Mouse (Mus musculus) left cerebral cortex, adult 8-10 months (tissue): ENCODE measurements around the gene Ceacam3. TPM values are rescaled to one million over a fixed set of nuclear protein-coding genes. Genes with fewer than 3 reads are reported as not detected.
"Not testable (repeated sequence)": the region's sequence is repeated elsewhere in the genome, so short reads cannot be mapped to it uniquely, and the experiment has no call there.

Experiments used
- DNase-seq, 2 experiments: peaks; one replicate each; pipeline ENCODE4 v3.0.0; 2022; ENCODE audit warnings: low spot score in 2 of 2
- total RNA-seq, 4 experiments: library from RNA; stranded (reverse); gene quantifications; 2 replicates each; pipeline ENCODE4 v1.2.4; 2022

The Ceacam3 gene
- total RNA-seq: not detected

DNA sequence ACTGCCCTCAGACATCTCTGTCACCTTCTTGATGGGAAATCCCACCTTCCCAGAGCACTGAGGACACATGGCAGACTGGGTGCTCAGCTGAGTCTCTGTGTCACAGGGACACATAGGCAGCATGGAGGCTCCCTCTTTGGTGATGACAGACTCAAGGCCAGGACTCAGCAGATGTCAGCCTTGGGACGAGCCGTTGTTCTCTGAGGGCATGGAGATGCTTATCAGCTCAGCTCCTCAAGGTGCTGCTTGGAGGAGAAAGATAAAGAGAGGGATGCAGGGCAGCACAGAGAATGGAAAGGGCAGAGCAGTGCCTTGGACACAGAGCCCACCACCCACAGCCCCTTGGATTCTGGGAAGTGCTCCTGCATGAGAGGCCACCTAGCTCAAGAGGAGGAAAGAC, at the start of gene Ceacam3:
Gene Ceacam3, plus strand, starts transcription at position 352 of the 400 bp plus-strand sequence.
- DNase-seq: no peak

DNA sequence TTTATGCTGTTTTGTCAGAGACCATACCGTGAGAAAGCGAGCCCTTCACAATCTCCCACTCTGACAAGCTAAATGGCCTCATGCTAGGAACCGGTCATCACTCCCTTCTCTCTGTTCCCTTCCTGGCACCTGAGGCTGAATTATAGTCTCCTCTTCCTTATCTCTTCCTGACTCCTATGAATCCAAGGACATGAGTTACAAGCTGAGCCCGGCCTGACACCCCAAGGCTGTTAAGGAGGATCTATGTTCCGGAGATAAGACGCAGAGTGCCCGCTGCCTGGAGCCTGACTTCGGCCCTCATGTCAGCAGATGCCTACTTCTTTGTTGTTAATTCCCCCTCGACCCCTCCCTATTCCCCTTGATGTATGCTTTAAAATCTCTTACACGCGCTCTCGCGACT, 48.5 kb upstream of the Ceacam3 start:
- not testable (repeated sequence) for DNase-seq

DNA sequence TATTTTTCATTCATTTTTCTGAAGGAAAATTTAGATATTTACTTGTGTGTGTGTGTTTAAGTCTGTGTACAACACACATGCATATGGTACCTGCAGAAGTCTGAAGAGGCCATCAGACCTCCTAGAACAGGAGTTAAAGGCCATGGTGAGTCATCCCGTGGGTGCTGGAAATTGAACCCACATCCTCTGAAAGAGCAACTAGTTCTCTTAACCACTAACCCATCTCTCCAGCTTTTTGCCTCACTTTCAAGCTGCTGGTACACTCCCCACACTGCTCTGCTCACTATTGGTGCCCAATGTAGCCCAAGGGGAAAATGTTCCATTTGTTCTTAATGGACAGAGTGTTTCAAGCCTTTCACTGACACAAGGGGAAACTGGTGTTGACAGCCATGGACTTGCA, 14.8 kb upstream of the Ceacam3 start:
- no peak for DNase-seq

DNA sequence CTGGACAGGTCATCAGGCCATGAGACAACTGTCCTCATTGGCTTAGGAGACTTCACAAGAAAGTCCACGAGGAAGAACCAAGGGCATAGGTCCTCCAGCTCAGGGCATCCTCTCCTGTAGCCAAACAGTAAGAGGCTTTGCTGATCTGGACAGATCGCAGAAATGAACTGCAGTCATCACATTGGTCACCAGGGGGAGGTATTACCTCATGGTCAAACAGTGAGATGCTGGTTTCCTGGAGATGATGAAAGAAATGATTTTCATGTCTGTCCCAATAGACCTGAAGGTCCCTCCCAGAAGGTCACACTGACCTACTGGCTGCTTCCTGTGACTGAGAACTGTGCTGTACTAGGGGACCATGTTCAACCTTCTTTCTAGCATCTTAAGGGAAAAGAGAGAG, 5.6 kb downstream of the Ceacam3 start:
- no peak for DNase-seq

DNA sequence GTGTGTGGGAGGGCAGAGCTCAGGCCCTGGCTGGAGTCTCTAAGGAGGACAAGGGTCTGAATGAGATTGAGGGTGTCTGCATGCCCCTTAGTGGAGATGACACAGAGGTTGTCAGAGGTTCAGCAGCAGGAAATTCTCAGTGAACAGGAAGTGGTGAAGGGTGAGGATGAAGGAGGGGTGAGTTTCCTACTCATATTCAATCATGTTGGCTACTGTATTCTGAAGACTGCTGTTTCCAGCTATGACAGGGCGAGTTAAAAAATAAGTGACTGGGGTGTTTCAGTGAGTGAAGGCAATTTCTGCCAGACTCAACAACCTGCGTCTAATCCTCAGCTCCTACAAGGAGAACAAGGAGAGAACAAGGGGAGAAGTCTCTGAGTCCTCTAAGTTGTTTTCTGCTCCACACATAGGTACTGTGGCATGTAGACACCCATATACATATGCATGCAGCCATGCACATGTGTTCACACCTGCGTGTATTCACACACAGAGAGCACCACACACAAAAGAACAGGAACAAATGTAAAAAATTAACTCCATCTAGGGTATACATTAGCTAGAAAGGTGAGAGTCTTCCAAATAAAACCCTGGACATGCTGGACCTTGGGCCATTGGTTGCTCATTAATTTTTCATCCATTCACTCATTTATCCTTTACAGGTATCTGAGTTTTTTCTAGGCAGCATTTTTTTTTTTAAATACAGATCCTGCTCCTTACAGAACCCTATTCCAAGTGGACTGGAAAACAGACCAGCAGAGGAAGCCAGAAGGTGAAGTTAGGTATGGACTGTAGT, 7.0 kb downstream of the Ceacam3 start:
- DNase-seq: no peak

DNA sequence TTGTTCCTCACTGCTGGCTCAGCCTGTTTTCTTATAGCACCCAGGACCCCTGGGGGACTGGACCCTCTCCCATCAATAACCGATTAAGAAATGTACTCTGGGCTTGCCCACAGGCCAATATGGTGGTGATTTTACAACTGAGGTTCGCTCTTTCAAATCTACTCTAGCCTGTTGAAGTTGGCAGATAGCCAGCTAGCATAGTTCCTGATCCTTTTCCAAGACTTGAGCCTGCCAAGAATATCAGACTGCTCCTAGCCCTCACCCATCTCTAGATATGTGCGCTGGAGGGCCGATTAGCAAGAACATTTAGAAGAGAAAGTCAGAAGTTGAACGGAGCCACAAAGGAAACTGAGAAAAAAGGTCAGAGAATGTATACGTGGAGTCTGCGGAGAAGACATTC, 8.9 kb downstream of the Ceacam3 start:
- DNase-seq: no peak

DNA sequence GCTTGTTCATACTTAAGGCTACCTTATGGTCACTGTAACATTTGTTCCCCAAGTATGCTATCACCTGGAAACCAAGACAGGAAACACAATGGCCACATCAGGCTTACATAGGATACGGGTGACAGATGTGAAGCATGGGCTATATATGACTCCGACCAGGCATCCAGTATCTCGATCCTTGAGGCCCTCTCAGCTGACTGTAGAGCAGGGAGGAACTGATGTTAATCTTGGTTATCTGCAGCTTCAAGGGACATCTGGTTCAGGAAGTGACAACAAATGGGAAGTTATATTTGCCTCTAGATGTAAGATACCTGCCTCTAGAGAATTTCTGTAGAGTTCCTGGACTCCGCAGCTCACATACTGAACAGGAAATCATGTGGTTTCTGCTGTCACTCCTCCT, 21.7 kb downstream of the Ceacam3 start:
- DNase-seq: no peak

DNA sequence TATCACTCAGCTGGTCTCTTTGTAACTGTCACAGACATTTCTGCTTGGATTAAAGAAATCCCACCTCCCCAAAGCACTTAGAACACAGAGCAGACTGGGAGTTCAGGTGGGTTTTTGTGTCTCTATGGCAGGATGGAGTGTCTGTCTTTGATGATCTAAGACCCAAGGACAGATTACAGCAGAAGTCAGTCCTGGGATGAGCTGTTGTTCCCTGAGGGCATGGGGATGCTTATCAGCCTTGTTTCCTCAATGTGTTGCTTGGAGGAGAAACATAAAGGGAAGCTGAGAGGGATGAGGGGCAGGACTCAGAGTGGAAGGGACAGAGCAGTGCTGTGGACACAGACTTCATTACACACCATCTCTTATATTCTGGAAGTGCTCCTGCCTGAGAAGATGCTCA, 53.1 kb downstream of the Ceacam3 start, which contains the start of gene Psg29:
Gene Psg29, plus strand, starts transcription at position 301 of the 400 bp plus-strand sequence.
- DNase-seq: no peak

DNA sequence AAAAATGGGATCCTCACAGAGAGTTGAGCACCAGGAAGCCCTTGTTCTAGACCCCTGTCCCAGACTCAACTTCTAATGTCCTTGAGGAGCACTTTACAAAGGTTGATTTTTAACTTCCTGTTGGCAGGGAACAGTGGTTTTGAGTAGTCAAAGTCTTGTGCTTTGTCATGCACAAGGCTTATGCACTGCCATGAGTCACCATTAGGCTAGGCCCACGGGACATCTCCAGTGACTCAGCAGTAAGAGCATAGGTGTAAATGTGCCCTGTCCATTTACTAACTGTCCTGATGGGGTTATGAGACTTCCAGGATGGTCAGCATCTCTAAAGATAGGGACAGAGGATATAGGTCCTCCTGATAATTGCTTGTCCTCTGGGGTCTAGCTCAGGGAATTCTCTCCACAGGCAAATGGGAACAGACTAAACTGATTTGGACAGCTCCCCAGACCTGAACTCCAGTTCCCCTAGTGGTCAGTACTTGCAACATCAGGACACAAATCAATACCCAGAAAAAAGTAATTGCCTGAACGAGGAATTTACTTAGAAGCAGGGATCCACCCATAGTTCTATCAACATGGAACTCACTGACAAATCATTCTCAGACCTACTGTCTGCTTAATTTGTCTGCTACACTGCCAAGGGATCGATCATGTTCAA, 55.6 kb downstream of the Ceacam3 start:
- no peak for DNase-seq

Other genes with a start within 250 kb of the Ceacam3 start
- gene Ptgir, start 243.8 kb upstream of the Ceacam3 start, total RNA-seq: under 1 TPM in 3 of 4 experiments, not detected in 1; 0.11 to 0.16 (median 0.13) TPM
- gene Calm3, start 226.2 kb upstream of the Ceacam3 start, total RNA-seq: 1,000 to 10,000 TPM; 1,595 to 1,874 (median 1,737) TPM
- 100 to 1,000 TPM; 270 to 304 (median 294) TPM for gene Pnmal2, start 205.6 kb upstream of the Ceacam3 start, total RNA-seq
- 100 to 1,000 TPM; 101 to 107 (median 104) TPM for gene Pnmal1, start 190.6 kb upstream of the Ceacam3 start, total RNA-seq
- 10 to 100 TPM; 60.8 to 66.8 (median 62.2) TPM for gene Gm42372, start 167.2 kb upstream of the Ceacam3 start, total RNA-seq
- gene Ccdc8, start 157.6 kb upstream of the Ceacam3 start, total RNA-seq: 1 to 10 TPM; 1.9 to 2.3 (median 2.1) TPM
- gene Ppp5c, start 122.4 kb upstream of the Ceacam3 start, total RNA-seq: 100 to 1,000 TPM; 149 to 165 (median 157) TPM
- 10 to 100 TPM in 1 of 4 experiments, 1 to 10 TPM in 3; 5.9 to 11.5 (median 8.9) TPM for gene Hif3a, start 87.9 kb upstream of the Ceacam3 start, total RNA-seq
- gene Psg16, start 76.2 kb upstream of the Ceacam3 start, total RNA-seq: 1 to 10 TPM; 4.4 to 6.5 (median 5.5) TPM
- gene Psg29, start 53.2 kb downstream of the Ceacam3 start, total RNA-seq: under 1 TPM in 3 of 4 experiments, not detected in 1; 0.06 to 0.11 (median 0.09) TPM